Mouse (Mus musculus): ENCODE results near the gene Dhx34.
"Not testable (repeated sequence)": the region's sequence is repeated elsewhere in the genome, so short reads cannot be mapped to it uniquely, and the experiment has no call there.

The Dhx34 gene

DNA sequence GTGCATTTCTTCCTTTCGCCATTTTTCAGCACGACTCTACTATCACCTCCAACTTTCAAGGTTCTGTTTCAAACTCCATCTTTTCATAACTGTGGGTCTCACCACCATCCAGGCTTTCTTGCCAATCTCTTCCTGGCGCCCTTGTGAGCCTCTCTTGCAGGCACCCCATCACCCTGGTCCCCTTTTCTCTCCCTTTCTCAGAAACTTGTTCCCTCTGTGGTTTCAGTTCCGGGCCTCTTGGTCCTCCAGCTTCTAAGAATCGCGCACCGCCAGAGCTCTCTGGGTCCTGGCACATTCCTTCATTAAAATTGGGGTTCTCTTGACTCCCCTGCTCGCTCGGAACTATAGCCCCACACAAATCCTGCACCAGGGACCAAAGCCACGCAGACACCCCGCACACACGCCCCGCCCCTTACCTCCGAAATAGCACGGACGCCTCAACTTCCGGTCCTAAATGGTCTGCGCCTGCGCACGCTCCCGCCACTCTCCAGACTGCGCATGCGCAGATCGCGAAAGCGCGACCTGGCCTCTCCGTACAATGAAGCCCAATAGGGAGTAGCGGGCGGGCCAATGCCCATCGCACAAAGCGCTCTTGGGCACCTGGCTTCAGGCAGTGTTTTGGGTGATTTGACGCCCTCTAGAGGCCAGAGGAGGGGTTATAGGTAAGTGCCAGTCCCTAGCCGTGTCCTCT is at the start of gene Dhx34:
Gene Dhx34, minus strand, starts transcription at position 456 of the 691 bp plus-strand sequence.
- DNase-seq (ENCODE audit: low spot score): peak; percentile 96

DNA sequence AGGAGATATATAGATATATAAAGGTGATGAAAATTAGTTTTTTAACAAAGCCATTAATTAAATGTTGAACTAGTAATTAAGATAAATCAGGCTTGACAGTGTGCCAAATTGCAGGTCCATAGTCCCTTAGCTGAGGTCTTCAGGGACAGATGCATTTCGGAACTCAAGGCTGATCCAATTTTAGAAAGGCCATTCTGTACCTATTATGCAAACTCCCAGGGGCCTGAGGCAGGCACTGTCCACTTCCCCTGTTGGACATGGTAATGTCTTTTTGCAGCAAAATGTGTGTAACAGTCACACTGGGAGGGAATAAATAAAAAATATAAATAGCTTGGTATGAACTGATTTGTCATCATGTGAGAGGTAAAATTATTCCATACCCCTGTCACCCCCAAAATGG is 49.3 kb upstream of the Dhx34 start:
- DNase-seq (ENCODE audit: low spot score): no peak

DNA sequence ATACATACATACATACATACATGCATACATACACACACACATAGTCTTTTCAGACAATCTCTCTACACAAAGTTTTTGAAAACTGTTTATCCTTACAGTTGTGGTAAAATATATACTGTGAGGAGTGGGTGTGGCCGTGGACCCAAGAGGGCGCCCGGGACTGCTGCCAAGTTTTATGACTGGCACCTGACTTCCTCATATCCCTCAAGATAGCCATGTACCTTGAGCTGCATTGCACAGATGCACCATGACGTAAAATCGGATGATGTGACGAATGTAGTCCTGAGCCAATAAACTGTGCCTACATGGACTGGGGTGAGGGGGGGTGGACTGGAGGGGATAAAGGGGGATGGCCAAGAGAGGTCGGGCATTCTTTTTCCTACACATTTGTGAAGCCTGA is 44.8 kb upstream of the Dhx34 start:
- DNase-seq (ENCODE audit: low spot score): not testable (repeated sequence)

DNA sequence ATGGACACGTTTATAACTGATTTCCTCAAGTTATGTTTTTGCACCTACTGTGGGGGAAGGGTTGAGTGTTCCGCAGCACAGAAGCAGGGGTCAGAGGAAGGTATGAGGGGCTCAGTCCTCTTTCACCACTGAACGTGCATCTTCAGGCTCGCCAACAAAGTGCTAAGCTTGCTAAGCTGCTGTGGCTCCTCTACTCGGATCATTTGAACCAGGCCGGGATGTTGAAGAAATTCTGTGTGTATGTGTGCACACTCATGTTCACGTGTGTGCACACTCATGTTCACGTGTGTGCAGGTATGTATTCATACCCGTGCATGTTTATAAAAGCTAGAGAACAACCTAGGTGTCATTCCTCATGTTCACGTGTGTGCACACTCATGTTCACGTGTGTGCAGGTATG is 44.0 kb upstream of the Dhx34 start:
- DNase-seq (ENCODE audit: low spot score): no peak

DNA sequence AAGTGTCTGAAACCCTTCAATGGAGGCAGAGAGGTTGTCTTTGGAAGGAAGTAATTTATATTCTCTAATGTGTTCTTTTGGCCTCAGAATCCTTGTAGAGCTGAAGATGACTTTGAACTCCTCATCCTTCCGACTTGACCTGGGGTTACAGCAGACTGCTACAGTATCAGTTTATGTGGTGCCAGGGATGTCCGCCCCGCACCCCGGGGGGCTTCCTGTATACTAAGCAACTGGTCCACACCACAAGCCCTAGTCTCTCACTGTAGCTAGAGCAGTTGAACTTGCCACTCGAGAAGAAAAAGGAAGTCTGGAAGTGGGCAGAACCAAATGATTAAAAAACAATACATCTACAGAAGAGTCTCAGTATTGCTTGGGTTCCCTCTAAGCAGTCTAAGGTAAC is 42.0 kb upstream of the Dhx34 start:
- no peak for DNase-seq (ENCODE audit: low spot score)

DNA sequence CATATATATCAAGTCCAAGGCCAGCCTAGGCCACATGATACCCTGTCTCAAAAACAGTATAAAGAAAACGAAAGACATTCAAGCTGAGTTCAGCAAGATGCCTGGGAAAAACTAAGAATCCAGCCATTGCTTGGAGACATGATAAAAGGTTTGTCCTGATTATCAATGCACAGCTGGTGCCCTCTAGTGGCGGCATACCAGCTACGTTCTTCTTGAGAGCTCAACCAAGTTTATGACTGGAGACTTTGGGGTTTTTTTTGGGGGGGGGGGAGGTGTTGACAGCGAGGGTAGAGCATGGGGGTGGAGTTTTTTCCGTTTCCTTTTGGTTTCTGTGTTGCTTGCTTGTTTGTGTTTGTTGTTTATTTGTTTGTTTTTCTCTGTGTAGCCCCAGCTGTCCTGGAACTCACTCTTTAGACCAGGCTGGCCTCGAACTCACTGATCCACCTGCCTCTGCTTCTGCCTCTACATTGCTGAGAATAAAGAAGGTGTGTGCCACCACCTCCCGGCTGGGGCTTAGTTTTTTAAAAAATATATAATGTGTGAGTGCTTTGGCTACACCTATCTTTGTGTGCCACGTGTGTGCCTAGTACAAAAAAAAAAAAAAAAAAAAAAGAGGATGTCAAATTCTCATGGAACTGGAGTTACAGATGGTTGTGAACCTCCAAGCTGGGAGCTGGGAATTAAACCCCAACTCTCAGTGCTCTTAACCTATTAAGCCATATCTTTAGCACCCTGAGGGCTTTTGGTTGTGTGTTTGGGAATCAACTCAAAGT is 41.4 kb upstream of the Dhx34 start:
- DNase-seq (ENCODE audit: low spot score): peak; percentile 78

DNA sequence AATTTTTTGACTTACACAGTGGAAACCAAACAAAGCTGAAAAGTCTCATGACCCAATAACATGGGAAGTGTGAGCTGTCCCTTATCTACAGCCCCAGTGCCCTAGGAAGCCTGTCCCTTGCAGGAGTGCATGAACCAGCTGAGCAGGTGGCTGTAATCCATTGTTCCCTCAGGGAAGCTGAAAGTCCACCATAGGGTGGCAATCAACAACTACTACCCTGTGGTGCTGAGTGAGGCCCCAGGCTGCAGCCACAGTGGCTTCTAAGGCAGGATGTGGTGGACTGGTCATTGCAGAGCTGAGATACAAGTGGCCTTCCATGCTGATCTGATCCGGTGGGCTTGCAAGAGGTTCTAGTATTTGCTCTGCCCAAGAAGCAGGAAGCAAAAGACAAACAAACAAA is 39.3 kb upstream of the Dhx34 start:
- no peak for DNase-seq (ENCODE audit: low spot score)

DNA sequence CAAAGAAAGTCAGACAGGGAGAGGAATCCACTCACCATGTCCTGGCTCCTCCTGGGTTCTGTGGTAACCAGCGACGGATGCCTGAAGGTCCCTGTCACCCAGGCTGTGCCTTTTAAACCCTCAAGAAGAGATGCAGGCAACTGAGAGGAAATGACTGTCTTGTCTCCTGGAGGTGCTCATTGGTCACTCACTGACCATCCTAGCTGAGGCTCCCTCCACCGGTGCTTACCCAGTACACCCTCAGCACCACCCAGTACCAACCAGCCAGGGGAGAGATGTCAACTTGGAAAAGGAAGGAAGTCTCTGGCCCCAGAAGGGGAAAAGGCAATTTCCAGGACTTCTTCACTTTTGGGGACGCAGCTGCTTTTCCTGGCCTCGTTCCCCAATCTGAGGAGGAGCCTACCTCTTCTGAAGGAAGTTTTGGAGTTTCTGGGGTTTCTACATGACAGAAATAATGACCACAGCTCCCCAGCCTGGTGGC is 37.3 kb upstream of the Dhx34 start, which contains the start of gene C5ar1:
Gene C5ar1, minus strand, starts transcription at position 431 of the 481 bp plus-strand sequence.
- DNase-seq (ENCODE audit: low spot score): no peak

DNA sequence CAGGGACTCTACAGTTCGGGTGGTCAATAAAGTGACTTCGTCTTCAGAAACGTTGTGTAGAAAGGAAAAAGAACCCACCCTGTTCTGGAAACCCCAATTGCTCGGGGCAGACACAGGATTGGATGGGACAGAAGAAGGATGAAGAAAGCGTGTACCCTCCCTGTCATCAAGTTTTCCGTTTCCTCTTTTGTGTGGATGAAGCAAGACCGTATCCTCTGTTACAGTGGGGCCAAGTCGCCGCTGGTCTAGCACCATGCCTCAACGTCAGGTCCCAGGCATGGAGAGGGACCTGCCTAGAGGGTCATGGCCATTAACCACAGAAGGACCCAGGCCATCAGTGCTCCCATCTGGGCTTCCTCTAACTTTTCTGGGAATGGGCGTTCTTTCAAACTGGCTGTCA is 36.0 kb upstream of the Dhx34 start:
- DNase-seq (ENCODE audit: low spot score): no peak

DNA sequence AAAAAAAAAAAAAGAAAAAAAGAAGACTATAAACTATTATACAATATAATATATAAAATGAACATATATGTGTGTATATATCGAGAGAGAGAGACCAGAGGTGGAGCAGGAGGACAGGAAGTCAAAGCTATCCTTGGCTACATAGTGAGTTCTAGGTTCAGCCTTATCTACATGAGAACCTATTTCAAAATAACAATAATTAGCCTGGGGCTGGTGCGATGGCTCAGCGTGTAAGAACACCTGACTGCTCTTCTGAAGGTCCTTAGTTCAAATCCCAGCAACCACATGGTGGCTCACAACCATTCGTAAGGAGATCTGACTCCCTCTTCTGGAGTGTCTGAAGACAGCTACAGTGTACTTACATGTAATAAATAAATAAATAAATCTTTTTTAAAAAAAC is 34.1 kb upstream of the Dhx34 start:
- not testable (repeated sequence) for DNase-seq (ENCODE audit: low spot score)

DNA sequence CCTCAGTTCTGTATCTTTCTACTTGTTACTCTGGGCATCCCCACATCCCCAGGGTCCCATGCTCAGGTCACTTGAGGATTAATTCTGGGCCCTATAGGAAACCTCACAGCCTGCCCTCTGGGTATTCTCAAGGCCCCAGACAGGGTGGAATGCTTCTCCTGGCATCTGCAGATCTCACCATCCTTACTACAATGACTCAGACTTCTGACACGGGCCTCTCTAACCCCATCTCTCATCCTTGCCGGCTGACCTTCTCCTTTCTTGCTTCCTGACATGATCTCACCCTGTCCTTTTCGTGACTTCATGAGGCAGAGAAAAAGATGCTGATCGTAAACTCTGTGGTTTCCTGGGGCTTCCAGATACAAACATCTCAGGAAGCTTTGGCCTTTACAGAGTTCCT is 32.4 kb upstream of the Dhx34 start:
- DNase-seq (ENCODE audit: low spot score): no peak

DNA sequence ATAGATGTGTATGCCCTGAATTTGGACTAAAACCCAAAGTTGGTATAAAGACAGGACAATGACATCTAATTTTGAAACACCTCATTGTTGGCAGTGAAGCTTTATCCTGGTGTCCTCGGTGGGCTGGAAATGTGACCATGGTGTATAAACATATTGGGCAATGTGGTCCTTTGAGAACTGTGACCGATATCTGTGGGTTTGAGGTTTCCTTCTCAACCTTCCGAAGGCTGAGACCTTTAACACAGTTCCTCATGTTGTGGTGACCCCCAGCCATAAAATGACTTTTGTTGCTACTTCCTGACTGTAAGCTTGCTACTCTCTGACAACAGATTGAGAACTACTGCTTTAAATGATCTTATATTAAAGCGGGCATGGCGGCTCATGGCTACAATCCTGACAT is 28.9 kb upstream of the Dhx34 start:
- DNase-seq (ENCODE audit: low spot score): no peak

DNA sequence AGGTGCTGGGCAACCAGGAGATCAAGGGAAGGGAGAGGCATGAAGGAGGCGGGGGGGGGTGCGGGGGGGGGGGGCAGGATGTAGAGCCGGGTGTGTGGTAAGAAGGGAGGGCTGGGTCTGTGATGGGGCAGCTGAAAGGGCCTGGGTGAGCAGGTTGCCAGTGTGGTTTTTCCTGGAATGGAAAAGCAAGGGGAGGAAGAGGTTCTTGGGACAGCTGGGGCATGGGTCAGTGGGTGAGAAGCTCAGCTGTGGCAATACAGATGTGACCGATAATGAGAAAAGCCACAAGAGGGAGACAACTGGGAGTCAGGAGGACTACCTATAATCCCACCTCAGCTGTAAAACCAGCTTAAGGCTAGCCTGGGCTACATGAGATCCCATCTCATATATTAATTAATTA is 24.1 kb upstream of the Dhx34 start:
- DNase-seq (ENCODE audit: low spot score): no peak

DNA sequence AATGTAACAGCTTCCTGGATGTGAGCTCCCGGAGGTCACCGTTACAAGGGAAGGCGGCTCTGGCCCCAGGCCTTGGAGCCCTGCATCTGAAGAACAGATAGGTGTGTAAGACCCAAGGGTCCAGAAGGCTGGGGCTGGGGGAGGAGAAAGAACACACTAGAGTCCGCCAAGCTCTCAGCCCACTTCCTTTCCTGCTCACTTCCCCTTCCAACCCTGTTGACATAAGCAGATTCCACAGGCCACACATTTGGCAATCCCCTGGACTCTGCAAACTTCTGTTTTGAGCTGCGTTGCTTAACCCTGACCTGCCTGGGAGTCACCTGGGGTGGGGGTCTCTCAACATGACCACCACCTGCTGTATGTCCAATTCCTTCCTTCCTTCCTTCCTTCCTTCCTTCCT is 22.2 kb upstream of the Dhx34 start, which contains the start of gene C5ar2:
Gene C5ar2, minus strand, starts transcription at position 88 of the 400 bp plus-strand sequence.
- no peak for DNase-seq (ENCODE audit: low spot score)

DNA sequence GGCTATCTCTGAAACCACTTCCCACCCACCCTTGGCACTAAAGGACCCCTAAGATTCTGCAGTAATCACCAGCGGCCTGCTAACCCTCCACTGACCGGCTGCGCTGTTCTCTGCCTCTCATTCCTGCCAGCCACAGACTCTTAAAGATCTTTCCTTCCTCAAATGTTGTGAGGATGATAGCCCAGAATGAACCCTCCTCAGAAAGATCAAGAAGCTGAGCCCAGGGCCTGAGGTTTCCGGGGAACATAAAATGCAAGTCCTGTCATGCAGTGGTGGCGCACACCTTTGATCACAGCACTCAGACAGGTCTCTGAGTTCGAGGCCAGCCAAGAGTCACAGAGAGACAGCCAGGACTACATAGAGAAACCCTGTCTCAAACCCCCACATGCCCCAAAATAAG is 20.4 kb upstream of the Dhx34 start:
- no peak for DNase-seq (ENCODE audit: low spot score)

DNA sequence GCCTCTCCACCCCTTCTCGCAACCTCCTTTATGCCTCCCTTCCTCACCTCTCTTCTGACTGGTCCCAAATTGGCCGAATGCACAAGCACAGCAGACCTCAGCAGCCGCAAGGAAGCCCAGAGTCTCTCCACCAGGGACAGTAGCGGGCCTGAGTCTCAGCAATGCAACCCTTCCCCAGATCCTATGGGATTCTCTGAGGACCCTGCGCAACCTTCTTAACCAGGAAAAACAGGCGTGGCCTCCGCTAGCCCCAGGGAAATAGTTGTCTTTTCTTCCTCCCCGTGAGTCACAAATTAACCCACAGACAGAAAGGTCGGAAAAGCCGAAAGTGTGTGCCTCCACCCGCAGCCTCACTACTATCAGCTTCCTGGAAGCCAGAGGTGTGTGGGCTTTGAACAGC is 19.9 kb upstream of the Dhx34 start:
- DNase-seq (ENCODE audit: low spot score): no peak

DNA sequence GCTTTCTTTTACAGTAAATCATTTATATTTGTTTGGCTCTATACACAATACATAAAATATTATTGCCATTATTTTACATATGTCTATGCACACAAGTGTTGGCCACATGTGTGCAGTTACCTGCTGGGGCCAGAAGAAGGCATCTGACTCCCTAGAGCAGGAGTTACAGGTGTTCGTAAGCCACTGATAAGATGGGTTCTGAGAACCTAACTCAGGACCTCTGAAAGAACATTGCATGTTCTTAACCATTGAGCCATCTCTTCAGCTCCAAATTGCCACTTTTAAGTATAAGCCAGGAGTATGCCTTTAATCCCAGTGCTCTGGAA is 19.1 kb upstream of the Dhx34 start:
- DNase-seq (ENCODE audit: low spot score): no peak

DNA sequence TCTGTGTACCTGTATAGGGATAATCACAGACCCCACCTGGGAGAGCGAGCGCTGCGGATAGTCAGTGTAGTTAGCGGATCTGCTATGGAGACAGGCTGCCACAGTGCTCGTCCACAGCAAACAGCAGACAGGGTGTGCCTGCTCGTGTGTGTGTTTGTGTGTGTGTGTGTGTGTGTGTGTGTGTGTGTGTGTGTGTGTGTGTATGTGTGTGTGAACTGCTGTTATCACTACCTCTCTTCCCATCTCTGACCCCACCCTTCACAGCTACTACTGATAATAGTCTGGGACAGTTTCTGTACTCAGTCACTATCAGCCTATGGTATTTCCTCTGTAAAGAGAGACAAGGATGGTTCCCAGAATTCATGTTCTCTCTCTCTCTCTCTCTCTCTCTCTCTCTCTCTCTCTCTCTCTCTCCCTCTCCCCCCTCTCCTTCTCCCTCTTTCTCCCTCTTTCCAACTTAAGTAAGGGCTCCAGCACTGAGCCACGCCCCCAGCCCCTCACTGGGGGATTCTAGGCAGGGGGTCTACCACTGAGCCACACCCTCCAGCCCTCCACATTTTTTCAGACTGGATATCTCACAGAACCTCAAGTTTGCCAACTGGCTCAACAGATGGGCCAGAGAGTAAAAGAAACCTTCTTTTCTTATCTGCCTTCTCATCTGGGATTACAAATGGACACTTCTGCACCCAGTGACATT is 18.6 kb upstream of the Dhx34 start:
- DNase-seq (ENCODE audit: low spot score): no peak

DNA sequence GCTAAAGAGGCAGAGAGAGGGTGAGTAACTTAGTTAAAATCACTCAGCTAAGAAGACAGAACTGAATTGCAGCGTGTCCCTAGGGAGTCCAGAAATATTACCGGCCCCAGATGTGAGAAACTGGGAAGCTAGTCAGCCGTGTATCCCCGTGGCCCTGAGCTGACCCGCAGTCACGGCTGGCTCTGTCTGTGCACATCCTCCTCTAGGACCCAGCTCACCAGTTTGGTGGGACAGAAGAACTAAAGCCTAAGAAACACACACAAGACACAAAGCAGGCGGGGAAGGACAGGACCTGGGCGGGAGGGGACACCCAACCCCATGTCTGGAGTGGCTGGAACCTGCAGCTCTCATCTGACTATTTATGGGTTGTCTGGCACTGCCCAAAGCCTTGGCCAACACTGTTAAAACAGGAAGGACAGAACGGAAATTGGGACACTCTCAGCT is 17.7 kb upstream of the Dhx34 start:
- no peak for DNase-seq (ENCODE audit: low spot score)

DNA sequence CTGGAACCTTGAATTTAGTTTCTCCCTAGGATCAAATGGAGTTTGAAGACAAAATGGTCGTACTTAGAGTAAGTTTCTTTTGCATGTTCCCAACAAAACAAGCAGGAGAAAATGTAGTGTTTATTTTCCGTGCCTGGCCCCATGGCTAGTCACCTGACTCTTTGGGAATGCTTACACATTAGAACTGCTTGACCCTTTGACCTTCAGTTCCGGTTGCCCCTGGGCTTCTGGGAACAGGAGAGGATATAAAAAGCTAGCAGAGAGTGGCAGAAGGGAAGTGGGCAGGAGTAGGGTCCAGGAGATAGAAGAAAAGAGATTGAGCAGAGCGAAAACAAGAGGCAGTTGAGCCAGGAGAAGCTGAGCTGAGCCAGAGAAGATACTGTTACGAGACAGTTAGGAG is 8.0 kb upstream of the Dhx34 start:
- DNase-seq (ENCODE audit: low spot score): no peak

DNA sequence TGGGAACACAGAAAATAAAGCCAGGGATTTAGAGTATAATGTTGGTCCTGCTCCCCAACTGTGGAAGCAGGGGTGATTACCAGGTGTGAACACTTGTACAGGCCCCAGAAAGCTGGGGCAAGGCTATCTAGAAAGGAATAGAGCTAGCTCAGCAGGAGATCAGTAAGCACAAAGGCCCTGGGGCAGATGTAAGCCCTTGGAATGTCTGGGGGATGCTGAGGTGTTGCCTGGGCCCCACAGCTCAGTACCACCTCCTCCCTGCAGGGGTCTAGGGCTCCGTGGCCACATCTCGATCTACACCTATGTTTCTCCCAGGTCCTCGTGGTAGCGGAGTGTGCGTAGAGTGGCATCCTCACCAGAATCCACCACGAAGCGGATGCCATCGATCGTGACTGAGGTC is 7.9 kb downstream of the Dhx34 start:
- no peak for DNase-seq (ENCODE audit: low spot score)

DNA sequence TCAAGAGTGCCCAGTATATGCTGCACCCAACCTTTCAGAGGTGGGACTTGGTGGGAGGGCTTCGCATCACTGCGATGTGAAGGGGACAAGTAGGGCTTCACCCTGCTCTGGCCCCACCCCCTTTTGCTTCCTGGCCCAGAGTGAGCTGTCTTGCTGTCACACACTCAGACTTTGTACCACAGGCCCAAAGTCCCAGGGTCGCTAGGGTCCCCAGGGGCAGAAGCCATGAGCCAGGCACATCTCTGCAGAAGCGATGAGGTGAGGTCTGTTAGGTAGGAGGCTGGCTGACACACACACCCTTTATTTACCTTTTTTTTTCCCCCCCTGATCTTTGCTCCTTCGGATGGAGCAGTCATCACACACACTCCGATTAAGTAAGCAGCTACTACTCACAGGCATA is 8.6 kb downstream of the Dhx34 start:
- no peak for DNase-seq (ENCODE audit: low spot score)

DNA sequence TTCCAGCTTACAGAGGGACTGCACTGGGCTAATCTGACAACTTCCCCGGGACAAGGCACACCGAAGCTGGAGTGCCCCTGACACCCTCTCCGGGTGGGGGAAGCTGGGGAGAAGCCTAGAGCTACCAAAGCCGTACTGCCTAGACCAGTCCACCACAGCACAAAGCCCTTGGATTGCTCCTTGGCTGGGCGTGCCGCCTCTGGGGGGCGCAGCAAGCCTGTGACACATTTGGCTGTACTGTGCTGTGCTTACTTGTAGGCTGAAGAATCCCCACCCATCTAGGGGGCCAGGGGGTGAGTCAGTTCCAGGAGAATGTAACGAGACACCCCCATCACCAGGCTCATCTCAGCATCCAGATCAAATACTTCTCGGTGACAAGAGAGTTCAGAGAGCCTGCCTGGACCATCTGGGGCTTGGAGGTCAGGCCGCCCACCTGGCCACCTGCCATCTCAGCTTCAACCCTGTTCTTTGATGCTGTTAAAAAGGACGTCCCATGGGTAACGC is 10.9 kb downstream of the Dhx34 start:
- DNase-seq (ENCODE audit: low spot score): peak; percentile 32

All from urinary bladder, postnatal 25 days (tissue).